Mouse (Mus musculus) fibroblast of lung, adult 2 months (primary cell): ENCODE measurements around the gene Lhfpl2.

Source experiments
- DNase-seq: peaks from one replicate; pipeline ENCODE4 v3.0.0-alpha.2; 2011; ENCODE audit warnings: low read depth

The Lhfpl2 gene

DNA sequence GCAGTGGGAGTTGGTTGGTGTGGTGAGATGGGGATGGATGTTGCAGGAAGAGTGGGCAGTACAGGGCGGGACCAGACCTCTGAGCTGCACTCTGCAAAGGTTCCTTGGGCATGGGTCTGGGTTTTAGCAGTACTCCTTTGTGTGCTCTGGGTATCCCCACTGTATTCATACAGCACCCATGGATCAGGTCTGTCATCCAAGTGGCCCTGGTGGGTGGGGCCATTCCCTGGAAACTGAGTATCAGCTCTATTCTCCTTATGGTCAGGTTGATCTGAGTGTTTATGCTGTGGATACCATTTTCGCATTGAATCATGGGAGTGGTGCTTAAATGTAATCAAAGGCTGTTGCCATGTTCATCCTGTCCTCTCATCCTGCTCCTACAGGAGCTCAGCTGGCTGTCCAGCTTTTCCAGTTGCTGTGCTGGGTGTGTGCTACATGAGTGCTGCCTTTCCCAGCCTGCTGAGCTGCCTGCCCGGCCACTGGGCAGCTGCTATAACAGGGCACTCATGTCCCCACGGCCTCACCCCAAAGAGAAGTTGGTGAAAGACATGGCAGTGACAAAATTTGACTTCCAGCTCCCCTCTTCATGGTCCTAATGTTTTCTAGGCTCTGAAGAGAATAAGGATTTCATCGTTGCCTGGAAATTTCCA, 9.2 kb downstream of the Lhfpl2 start:
- no peak for DNase-seq

DNA sequence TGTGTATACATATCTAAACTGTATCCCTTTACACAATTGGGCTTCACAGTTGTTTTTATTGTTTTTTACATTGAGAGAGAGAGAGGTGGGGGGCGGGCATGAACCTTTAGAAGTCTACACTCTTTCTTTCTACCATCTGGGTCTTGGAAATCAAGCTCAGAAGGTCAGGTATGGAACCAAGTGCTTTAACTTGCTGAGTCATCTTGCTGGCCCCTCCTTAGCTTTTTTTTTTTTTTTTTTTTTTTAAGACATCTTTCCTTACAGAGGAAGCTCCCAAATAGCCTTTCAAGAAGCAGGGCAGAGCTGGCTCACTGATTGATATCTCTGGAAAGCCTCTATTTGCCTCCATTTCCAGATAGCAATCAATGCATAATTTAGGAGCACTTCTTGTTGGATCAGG, 10.7 kb downstream of the Lhfpl2 start:
- DNase-seq, result no peak

DNA sequence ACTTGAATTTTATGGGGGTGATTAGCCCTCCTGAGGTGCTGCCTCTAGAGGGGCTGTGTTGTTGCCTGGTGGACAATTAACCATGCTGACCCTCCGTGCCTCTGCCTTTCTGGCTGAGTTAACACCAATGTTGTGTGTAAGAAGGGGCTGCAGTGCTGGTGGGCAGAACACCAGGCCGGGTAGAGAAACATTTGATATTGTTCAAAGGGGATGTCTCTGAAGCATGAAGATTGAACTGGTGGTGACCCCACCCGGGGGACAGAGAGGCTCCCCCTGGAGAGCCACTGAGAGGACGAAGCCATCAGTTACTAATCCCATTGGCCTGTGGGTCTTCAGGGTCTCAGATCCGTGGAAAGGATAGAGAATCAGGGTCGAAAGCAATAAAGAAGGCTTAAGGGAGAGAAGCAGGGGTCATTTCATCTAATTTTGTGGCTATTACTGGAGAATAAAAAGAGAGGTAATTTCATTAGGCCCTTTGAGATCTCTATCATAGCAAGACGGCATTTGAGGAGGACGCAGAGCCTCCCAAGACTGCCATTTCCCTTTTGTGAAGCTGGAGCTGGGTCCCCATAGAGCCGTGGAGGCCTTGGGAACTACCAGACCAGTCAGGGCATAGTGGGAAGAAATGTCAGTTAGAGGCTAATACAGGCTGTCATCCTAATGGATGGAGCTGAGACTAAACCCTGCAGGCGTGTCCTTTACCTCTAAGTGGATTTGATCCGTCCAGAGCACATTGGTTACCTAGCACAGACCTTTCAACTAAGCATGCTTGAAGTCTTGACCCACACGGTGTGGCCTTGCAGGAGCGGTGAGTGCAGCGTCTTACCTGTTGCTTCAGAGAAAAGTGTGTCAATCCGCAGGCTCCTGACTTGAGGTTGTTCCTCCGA, 12.1 kb downstream of the Lhfpl2 start:
- DNase-seq, result no peak

DNA sequence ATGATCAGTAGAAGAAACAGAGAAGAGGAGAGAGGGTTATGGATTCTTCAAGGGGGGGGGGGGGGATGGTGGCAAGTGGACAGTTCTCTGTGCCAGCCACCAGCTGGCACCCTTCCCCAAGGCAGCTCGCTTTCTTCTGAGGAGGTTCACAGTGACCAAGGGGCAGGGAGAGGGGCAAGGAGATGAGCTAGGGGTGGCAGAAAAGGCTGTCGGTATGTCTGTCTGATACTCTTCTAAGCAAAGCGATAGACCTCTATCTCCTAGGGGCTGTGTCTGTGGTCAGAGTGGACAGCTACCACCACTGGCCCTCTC, 12.7 kb downstream of the Lhfpl2 start:
- DNase-seq, result no peak

DNA sequence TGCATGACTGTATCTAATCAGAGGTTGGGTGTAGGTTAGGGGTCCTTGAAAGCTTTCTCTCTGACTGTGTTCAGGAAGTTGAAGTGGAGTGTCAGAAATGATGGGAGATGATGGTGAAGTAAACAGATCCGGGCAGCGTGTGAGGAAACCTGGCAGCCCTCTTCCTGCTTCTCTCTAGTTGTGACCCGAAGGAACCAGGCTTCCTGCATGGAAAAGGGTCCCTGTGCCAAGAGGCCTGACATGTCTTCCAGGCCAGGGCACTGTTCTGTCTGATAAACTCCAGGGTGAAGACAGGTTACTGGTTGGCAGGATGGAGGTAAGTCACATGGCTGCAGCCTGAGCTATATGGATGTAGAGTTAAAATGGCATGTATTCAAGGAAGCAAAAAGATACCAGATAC, 13.3 kb downstream of the Lhfpl2 start:
- no peak for DNase-seq

DNA sequence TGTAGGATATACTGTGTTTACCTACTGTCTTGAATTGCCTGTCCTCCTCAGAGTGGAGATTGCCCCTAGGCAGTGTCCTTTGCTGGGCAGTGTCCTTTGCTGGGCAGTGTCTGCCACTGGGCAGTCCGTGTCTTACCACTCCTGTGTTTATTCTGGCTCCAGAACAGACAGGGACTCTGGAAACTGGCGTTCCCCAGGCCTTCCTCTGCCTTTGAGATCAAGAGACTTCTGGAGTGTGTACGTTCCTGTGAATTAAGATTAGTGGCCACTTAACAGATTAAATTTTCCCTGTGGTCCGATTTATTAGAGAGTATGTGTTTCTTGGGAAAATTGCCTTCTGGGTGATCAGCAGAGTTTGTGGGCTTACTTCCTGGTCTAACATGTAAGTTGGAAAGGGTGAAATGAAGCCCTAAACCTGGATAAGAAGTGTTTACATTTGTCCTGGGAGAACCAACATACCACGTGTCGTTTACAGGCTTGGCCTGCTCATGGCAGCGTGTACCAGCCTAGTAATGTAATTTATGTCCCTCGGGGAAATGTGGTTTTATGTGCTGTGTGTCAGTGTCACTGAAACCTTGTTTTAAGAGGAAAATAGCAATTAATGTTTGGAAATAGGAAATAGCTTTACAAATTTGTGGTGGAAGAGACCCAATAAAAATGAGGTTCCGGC, 15.6 kb downstream of the Lhfpl2 start:
- DNase-seq, result no peak

DNA sequence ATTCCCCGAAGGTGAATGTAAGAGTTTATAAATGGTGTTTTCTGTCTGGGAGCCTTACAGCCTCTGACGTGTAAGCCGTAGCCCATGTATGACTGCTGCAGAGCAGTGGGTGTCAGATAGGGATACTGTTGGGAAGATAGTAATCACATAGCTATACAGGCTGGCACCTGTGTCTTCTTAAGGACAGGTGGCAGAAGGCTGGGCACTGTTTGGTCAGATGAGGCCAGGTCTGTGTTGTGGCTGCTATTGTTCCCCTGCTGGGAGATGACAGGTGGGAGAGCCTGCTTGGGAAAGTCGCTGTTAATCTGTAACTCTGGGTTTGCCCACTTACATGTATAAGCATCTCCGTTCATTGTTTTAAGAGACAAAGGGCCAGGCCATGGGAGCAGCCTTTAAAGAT, 16.1 kb downstream of the Lhfpl2 start:
- no peak for DNase-seq

DNA sequence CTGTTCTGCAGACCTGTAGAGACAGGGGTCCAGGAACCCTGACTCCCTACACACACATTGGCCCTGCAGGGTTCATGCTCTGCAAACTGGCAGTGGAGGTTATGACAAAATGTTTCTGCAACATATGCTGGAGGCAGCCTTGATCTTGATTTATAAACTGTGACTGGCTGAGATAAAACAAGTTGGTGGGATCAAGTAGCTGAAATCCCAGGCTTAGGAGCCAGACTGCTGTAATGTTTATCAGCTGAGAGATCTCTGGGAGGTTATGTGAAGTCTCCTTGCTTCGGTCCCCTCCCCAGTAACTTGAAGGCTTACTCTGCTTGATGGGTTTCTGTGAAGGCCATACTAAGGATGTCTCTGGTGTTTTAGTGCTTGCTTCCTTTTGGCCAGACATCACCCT, 17.6 kb downstream of the Lhfpl2 start:
- no peak for DNase-seq

DNA sequence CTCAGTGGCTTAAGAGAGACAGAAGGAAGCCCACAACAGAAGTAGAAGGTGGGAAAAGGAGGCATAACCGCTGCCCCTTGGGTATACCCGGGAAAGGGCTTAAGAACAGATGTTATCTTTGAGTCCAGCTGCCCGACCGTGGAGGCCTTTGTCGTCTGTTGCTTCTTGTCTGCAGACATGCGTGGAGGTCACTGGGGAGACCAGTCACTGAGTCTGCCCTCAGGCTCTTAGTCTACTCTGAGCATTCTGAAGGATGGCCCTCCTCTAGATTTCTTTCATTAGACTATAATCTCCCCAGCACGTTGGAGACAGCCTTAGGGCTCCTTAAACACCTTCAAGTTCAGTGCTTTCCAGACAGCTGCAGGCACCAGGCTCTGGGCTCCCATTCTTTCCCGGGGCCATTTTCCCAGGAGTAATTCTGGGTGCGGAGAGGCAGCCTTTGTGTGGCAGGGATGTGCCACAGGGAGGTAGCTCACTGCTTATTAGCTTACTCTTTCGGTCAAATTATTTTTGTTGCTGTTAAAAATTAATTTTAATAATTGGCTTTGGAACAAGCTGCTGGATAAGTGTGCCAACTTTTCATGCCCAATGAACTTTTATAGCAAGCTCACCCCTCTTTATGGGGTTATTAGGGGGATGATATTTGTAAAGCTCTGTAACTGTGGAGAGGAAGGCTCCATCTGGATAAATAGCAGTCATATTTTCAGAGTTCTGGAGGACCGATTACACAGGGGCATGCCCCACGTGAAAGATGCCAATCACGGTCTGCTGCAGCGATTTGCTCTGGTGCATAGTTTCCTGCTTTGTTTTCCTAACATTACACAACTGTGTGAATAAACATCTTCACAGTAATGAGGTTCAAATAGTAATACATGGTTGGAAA, 19.8 kb downstream of the Lhfpl2 start:
- no peak for DNase-seq

DNA sequence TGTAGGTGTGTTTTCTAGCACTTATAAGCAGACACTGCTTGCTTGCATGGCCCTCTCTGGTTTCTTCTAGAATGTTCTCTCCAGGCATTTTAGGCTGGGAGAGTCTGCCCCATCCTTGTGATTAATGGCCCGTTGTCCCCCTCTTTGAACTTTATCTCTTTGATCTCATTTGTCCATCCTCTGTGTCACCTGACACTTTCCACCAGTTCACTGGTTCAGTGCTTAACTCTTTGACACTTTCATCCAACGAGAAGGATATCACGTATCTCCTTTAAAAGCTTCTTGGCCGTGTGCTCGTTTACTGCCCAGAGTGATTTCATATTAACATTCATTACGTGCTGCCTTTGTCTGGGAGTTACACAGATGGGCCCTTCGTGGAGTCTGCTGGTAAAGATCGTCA, 25.6 kb downstream of the Lhfpl2 start:
- no peak for DNase-seq

DNA sequence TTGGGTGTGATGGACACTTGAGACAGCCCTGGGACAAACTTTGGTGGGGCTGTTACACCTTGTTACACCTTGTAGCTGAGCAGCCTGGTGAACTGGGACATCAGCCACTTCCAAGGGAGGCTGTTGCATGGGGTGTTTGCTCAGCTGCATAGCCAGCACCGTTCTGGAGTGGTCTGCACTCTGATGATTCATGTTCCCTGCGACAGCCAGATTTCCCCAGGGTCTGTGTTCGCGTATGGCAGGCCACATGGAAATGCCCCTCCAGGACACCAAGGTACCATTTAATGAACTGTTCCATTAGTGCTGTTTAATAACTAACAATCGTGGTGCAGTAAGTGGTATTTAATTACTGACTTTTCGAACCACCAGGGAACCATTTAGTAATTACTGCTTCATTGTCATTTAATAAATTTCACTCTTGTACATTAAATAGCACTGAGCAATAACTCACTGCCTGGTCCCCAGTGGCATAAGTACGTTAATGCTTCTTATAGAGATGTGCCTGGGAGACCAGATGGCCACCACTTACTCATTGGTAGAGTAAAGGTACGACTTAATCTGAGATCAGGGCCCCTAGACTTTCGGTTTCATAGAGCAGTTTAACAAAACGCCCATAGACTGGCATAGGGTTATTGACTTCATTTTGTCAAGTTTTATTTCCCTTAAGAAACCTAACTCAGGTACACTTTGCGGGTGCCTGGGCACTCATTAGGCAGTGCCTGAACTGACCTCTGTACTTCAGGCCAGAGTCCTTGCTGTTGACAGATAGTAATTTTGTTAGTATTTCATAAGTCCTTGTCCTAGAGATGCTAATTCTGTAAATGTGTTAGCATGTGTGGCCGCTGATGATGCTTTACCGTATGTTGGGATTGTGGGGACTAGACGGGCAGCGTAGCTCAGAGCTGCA, 26.9 kb downstream of the Lhfpl2 start:
- DNase-seq, result no peak

DNA sequence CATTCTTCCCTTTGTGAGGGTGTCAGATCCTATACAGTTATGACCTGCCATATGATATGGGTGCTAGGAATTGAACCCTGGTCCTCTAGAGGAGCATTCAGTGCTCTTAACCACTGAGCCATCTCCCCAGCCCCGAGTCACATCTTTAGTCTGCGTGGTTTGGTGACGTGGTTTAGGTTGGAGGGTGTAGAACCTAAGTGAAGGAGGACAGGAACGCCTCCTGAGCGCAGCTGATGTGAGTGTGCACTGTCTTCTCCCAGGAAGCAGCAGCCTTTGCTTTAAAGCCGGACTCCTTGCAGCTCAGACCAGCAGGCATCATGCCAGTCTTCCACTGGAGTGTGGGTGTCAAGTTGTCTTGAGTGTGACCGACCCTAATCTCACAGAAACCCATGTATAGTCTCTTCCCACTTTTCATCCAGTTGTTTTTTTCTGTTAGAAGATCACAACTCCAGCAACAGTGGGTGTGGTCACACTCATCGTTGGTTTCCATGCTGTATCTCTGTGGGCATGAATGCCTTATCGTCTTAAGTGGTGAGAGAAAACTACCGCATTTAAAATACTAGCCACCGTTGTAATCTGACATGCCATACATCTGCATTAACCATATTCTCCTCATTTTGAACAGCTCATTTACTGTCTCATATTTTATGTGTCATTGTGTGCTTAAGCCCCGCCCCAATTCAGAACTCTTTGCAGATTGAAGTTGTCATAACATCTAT, 28.7 kb downstream of the Lhfpl2 start:
- DNase-seq, result no peak

DNA sequence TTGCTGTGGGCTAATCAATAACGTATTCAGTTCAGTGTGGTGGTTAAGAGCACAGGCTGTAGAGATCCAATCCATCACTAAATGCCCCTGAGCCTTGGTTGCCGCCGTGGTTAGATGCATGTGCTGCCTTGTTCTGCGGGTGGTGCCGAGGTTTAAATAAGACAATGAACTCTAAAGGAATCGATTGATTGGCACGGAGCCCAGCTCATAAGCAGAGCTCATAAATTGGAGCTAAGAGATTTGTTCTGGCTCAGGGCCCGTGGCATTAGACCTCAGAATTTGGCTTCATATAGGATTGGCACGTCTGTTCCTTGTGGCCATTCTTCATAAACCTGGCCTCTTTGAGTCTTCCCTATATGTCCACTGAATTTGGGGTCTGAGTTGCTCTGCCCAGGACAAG, 29.5 kb downstream of the Lhfpl2 start:
- no peak for DNase-seq

DNA sequence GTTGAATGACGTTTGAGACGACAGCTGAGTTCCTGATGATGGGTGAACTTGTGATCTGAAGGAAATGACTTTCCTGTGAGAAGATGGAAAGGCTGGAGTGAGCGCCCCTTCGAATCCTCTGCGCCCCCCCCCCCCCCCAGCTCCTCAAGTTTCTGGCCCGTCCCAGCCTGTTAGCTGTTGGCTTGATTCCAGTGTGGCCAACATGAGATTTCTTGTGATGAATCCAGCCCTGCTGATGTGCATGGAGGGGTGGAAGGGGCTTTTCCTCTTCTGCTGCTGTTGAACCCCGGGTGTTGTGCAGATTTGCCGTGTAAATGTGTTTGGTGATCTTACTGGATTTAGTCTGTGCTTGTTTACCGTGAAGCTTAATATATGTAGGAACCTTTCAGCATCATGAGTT, 31.2 kb downstream of the Lhfpl2 start:
- no peak for DNase-seq

DNA sequence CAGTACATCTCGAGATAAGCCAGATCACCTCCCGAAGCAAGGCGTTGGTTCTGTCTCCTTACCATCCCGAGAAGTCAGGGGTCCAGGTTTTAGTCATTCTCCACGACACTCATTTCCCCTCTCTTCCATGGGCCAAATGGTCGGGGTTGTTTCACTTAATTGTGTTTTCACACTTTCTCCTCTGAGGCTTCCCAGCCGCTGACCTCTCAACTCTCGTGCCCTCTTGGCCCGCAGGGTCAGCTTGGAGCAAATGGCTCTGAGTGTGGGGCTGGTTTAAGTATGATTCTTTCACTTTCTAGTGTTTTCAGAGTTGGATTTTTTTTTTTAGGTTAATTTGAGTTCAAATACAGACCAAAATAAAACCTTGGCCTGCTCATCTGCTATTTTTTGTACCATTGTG, 31.7 kb downstream of the Lhfpl2 start:
- DNase-seq, result no peak

DNA sequence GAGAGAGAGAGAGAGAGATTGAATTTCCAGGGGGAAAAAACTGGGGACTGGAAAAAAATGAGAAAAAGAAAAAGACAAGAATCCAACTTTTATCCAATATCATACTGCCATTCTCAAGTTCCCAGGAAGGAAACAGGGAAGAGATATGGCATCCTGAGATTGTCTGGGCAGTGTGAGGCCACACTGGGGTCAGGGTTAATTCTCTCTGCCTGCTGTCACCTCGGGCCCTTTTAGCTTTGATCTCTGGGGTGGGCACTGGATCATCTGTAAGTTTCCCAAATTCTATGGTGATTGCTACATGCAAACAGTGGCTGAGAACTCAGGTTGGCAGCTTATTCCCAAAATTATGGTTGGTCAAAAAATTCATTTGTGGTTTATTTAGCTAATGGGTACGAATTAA, 33.8 kb downstream of the Lhfpl2 start:
- no peak for DNase-seq

DNA sequence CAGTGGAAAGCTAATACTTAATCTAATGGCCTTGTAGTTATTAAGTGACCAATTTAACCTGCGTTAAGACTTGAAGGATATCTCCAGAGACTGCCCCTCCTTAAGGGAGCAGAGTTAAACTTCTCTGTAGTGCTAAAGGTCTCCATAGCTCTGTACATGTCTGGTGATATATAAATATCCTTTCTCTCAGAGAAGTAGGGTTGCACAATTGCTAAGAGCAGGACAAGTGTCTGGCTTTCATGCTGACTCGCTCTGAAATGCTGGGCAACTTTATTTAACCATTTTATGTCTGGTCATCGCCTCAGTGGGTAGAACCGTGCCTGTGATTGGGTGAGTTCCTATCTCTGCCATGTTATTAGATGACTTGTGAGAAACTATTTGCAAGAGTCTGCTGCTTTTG, 36.6 kb downstream of the Lhfpl2 start:
- DNase-seq, result no peak

DNA sequence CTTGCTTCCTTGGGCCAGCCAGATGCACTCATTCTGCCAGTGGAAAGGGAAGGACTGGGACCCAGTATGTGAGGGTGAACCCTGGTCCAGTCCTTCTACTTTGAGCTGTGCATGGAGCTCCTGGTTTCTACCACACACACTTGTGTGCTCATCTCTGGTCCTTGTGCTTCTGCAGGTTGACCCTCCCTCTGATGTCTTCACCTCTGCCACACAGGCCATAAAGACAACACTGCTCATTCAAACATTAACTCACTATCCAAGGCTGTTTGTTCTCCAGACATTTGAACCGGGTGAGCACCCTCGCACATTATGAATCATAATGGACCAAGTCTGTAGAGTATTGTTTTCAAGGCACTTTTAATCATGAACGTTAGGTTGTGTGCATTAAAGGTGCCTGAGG, 37.0 kb downstream of the Lhfpl2 start:
- no peak for DNase-seq

DNA sequence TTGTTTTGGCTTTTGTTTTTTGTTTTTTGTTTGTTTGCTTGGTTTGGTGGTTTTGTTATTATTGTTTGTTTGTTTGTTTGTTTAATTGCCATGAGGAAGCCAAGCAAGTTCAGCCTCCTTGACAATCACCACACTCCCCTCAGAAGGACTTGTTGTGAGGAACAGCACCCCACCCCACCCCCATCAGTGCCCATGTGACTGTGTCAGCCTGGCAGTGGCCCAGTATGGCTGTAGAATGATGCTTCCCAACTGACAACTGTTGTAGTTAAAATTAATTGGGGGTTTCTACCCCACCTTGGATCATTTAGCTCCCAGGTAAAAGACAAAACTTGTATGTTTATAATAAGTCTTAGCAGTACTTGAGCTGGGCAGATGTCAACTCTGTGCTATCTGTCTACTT, 37.6 kb downstream of the Lhfpl2 start:
- no peak for DNase-seq

DNA sequence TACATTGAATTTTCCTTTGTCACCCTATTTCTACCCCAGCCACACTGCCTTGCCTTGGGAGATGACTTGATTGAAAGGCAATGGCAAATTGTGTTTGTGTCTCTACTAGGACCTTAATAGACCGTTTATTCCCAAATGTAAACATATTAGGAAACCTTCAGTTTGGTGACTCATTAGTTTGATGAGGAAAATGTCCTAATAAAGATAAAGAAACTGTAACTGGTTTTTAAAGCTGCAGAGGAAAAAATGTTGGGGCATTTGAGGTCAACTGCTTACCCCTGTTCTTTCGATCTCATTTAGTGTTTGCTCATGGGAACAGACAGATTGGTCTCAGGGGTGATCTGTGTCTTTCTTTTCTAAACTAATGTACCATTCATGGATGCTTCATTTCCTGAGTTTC, 40.1 kb downstream of the Lhfpl2 start:
- DNase-seq, result no peak
